Mouse (Mus musculus): Measurements from ENCODE around the gene Igsf11.

The Igsf11 gene

GRCm38 (mm10) chr16:38892371-38892770 is at the start of gene Igsf11:
Igsf11 (plus strand) TSS chr16:38892671.
- no peak for DNase-seq

- DNase-seq: no peak
These were observed 34.2 kb upstream of the Igsf11 start for GRCm38 (mm10) chr16:38858120-38858749.

- DNase-seq: no peak
These were observed 31.9 kb upstream of the Igsf11 start for GRCm38 (mm10) chr16:38860548-38860947.

- DNase-seq: no peak
These were observed 28.1 kb upstream of the Igsf11 start for GRCm38 (mm10) chr16:38864358-38864757.

- no peak for DNase-seq
These were observed 19.2 kb upstream of the Igsf11 start for GRCm38 (mm10) chr16:38873231-38873630.

- DNase-seq: no peak
These were observed 18.0 kb upstream of the Igsf11 start for GRCm38 (mm10) chr16:38874481-38874880.

- DNase-seq: no peak
These were observed 6.5 kb downstream of the Igsf11 start for GRCm38 (mm10) chr16:38898816-38899425.

- DNase-seq: no peak
These were observed 7.6 kb downstream of the Igsf11 start for GRCm38 (mm10) chr16:38900024-38900423.

- DNase-seq: peak; percentile 87
These were observed 9.8 kb downstream of the Igsf11 start for GRCm38 (mm10) chr16:38902111-38902778.

- DNase-seq: no peak
These were observed 10.5 kb downstream of the Igsf11 start for GRCm38 (mm10) chr16:38903020-38903419.

- DNase-seq: no peak
These were observed 11.7 kb downstream of the Igsf11 start for GRCm38 (mm10) chr16:38904202-38904601.

GRCm38 (mm10) chr16:38905911-38906310 is 13.4 kb downstream of the Igsf11 start:
- no peak for DNase-seq

- DNase-seq: no peak
These were observed 15.8 kb downstream of the Igsf11 start for GRCm38 (mm10) chr16:38908304-38908703.

GRCm38 (mm10) chr16:38909506-38909905 is 17.0 kb downstream of the Igsf11 start:
- no peak for DNase-seq

GRCm38 (mm10) chr16:38910088-38910487 is 17.6 kb downstream of the Igsf11 start:
- no peak for DNase-seq

GRCm38 (mm10) chr16:38915451-38915850 is 23.0 kb downstream of the Igsf11 start:
- no peak for DNase-seq

- DNase-seq: no peak
These were observed 23.7 kb downstream of the Igsf11 start for GRCm38 (mm10) chr16:38916053-38916786.

GRCm38 (mm10) chr16:38916885-38917284 is 24.4 kb downstream of the Igsf11 start:
- no peak for DNase-seq

- DNase-seq: no peak
These were observed 25.6 kb downstream of the Igsf11 start for GRCm38 (mm10) chr16:38918121-38918520.

GRCm38 (mm10) chr16:38920488-38920887 is 28.0 kb downstream of the Igsf11 start:
- DNase-seq: no peak

GRCm38 (mm10) chr16:38924940-38925339 is 32.5 kb downstream of the Igsf11 start:
- no peak for DNase-seq

- DNase-seq: no peak
These were observed 36.3 kb downstream of the Igsf11 start for GRCm38 (mm10) chr16:38928760-38929159.

GRCm38 (mm10) chr16:38931519-38931918 is 39.0 kb downstream of the Igsf11 start:
- DNase-seq: no peak

GRCm38 (mm10) chr16:38940805-38941204 is 48.3 kb downstream of the Igsf11 start:
- no peak for DNase-seq
